Mouse (Mus musculus): ENCODE data around the gene Gal3st2b. TPM values are rescaled to one million over a fixed set of nuclear protein-coding genes. Genes with fewer than 3 reads are reported as not detected.
"Not testable (repeated sequence)": the region's sequence is repeated elsewhere in the genome, so short reads cannot be mapped to it uniquely, and the experiment has no call there.

The Gal3st2b gene
- total and polyA plus RNA-seq, 3 experiments: 0.22 to 1.1 TPM; not detected in 1

- H3K27me3 ChIP-seq (ENCODE audit: insufficient read depth, low read length); DNase-seq (ENCODE audit: low spot score); ATAC-seq (ENCODE audit: extremely low read depth, insufficient number of reproducible peaks, low FRiP score, poor library complexity, severe bottlenecking): not testable (repeated sequence)
Observed at GRCm38 (mm10) chr1:93919321-93919720, 1.2 kb downstream of the Gal3st2b start.

GRCm38 (mm10) chr1:93922609-93923008 is 4.5 kb downstream of the Gal3st2b start:
- not testable (repeated sequence) for DNase-seq (ENCODE audit: low spot score); H3K36me3 ChIP-seq (replicated peaks); H3K4me3 ChIP-seq (ENCODE audit: low read depth, low read length); H3K4me1 ChIP-seq (ENCODE audit: insufficient read depth, low read depth, low read length); H3K27me3 ChIP-seq (ENCODE audit: insufficient read depth, low read length); H3K9me3 ChIP-seq (replicated peaks)
- ATAC-seq (ENCODE audit: extremely low read depth, insufficient number of reproducible peaks, low FRiP score, poor library complexity, severe bottlenecking): peak; percentile 56

More at GRCm38 (mm10) chr1:93919321-93919720, 1.2 kb downstream of the Gal3st2b start:
- not testable (repeated sequence) for H3K36me3 ChIP-seq (replicated peaks); H3K9me3 ChIP-seq (replicated peaks); H3K4me3 ChIP-seq (ENCODE audit: low read depth, low read length); H3K4me1 ChIP-seq (ENCODE audit: insufficient read depth, low read depth, low read length)

- H3K9me3 ChIP-seq (replicated peaks); DNase-seq (ENCODE audit: low spot score); H3K4me3 ChIP-seq (ENCODE audit: low read depth, low read length); H3K27me3 ChIP-seq (ENCODE audit: insufficient read depth, low read length); H3K36me3 ChIP-seq (replicated peaks); H3K4me1 ChIP-seq (ENCODE audit: insufficient read depth, low read depth, low read length): not testable (repeated sequence)
- ATAC-seq (ENCODE audit: extremely low read depth, insufficient number of reproducible peaks, low FRiP score, poor library complexity, severe bottlenecking): peak; percentile 51; the same call in 1 of the 2 replicates
Observed at GRCm38 (mm10) chr1:93923098-93923497, 5.0 kb downstream of the Gal3st2b start.

- not testable (repeated sequence) for H3K4me3 ChIP-seq (ENCODE audit: low read depth, low read length); H3K27me3 ChIP-seq (ENCODE audit: insufficient read depth, low read length); H3K36me3 ChIP-seq (replicated peaks); DNase-seq (ENCODE audit: low spot score); H3K9me3 ChIP-seq (replicated peaks); H3K4me1 ChIP-seq (ENCODE audit: insufficient read depth, low read depth, low read length); ATAC-seq (ENCODE audit: extremely low read depth, insufficient number of reproducible peaks, low FRiP score, poor library complexity, severe bottlenecking)
Observed at GRCm38 (mm10) chr1:93935378-93935777, 17.3 kb downstream of the Gal3st2b start.

GRCm38 (mm10) chr1:93937807-93938206 is 19.7 kb downstream of the Gal3st2b start:
- H3K4me3 ChIP-seq (ENCODE audit: low read depth, low read length); H3K27me3 ChIP-seq (ENCODE audit: insufficient read depth, low read length); H3K9me3 ChIP-seq (replicated peaks); ATAC-seq (ENCODE audit: extremely low read depth, insufficient number of reproducible peaks, low FRiP score, poor library complexity, severe bottlenecking); H3K4me1 ChIP-seq (ENCODE audit: insufficient read depth, low read depth, low read length); H3K36me3 ChIP-seq (replicated peaks); DNase-seq (ENCODE audit: low spot score): not testable (repeated sequence)

- H3K27me3 ChIP-seq (ENCODE audit: insufficient read depth, low read length); ATAC-seq (ENCODE audit: extremely low read depth, insufficient number of reproducible peaks, low FRiP score, poor library complexity, severe bottlenecking); H3K4me3 ChIP-seq (ENCODE audit: low read depth, low read length); H3K36me3 ChIP-seq (replicated peaks); H3K9me3 ChIP-seq (replicated peaks); DNase-seq (ENCODE audit: low spot score); H3K4me1 ChIP-seq (ENCODE audit: insufficient read depth, low read depth, low read length): not testable (repeated sequence)
Observed at GRCm38 (mm10) chr1:93938415-93938814, 20.3 kb downstream of the Gal3st2b start.

- not testable (repeated sequence) for H3K4me1 ChIP-seq (ENCODE audit: insufficient read depth, low read depth, low read length); H3K4me3 ChIP-seq (ENCODE audit: low read depth, low read length); ATAC-seq (ENCODE audit: extremely low read depth, insufficient number of reproducible peaks, low FRiP score, poor library complexity, severe bottlenecking); DNase-seq (ENCODE audit: low spot score); H3K36me3 ChIP-seq (replicated peaks); H3K27me3 ChIP-seq (ENCODE audit: insufficient read depth, low read length); H3K9me3 ChIP-seq (replicated peaks)
Observed at GRCm38 (mm10) chr1:93949087-93949486, 31.0 kb downstream of the Gal3st2b start.

- DNase-seq (ENCODE audit: low spot score): not testable (repeated sequence)
- ATAC-seq (ENCODE audit: extremely low read depth, insufficient number of reproducible peaks, low FRiP score, poor library complexity, severe bottlenecking): peak; percentile 22; the same call in 1 of the 2 replicates
Observed at GRCm38 (mm10) chr1:93966489-93966888, 48.4 kb downstream of the Gal3st2b start.

GRCm38 (mm10) chr1:93970380-93970779 is 52.3 kb downstream of the Gal3st2b start:
- not testable (repeated sequence) for H3K4me3 ChIP-seq (ENCODE audit: low read depth, low read length); DNase-seq (ENCODE audit: low spot score); H3K36me3 ChIP-seq (replicated peaks); ATAC-seq (ENCODE audit: extremely low read depth, insufficient number of reproducible peaks, low FRiP score, poor library complexity, severe bottlenecking); H3K4me1 ChIP-seq (ENCODE audit: insufficient read depth, low read depth, low read length); H3K9me3 ChIP-seq (replicated peaks); H3K27me3 ChIP-seq (ENCODE audit: insufficient read depth, low read length)

More at GRCm38 (mm10) chr1:93966489-93966888, 48.4 kb downstream of the Gal3st2b start:
- H3K4me3 ChIP-seq (ENCODE audit: low read depth, low read length); H3K27me3 ChIP-seq (ENCODE audit: insufficient read depth, low read length); H3K4me1 ChIP-seq (ENCODE audit: insufficient read depth, low read depth, low read length); H3K9me3 ChIP-seq (replicated peaks); H3K36me3 ChIP-seq (replicated peaks): not testable (repeated sequence)

- not testable (repeated sequence) for H3K27me3 ChIP-seq (ENCODE audit: insufficient read depth, low read length); H3K9me3 ChIP-seq (replicated peaks); DNase-seq (ENCODE audit: low spot score); H3K36me3 ChIP-seq (replicated peaks); H3K4me1 ChIP-seq (ENCODE audit: insufficient read depth, low read depth, low read length); ATAC-seq (ENCODE audit: extremely low read depth, insufficient number of reproducible peaks, low FRiP score, poor library complexity, severe bottlenecking); H3K4me3 ChIP-seq (ENCODE audit: low read depth, low read length)
Observed at GRCm38 (mm10) chr1:93970797-93971196, 52.7 kb downstream of the Gal3st2b start.

GRCm38 (mm10) chr1:93975764-93976163 is 57.7 kb downstream of the Gal3st2b start:
- H3K36me3 ChIP-seq (replicated peaks); H3K27me3 ChIP-seq (ENCODE audit: insufficient read depth, low read length); DNase-seq (ENCODE audit: low spot score); H3K4me3 ChIP-seq (ENCODE audit: low read depth, low read length); H3K9me3 ChIP-seq (replicated peaks); ATAC-seq (ENCODE audit: extremely low read depth, insufficient number of reproducible peaks, low FRiP score, poor library complexity, severe bottlenecking); H3K4me1 ChIP-seq (ENCODE audit: insufficient read depth, low read depth, low read length): not testable (repeated sequence)

GRCm38 (mm10) chr1:93978287-93978686 is 60.2 kb downstream of the Gal3st2b start:
- H3K27me3 ChIP-seq (ENCODE audit: insufficient read depth, low read length); DNase-seq (ENCODE audit: low spot score); H3K4me3 ChIP-seq (ENCODE audit: low read depth, low read length); H3K36me3 ChIP-seq (replicated peaks); H3K9me3 ChIP-seq (replicated peaks); H3K4me1 ChIP-seq (ENCODE audit: insufficient read depth, low read depth, low read length): not testable (repeated sequence)
- ATAC-seq (ENCODE audit: extremely low read depth, insufficient number of reproducible peaks, low FRiP score, poor library complexity, severe bottlenecking): peak; percentile 43; the same call in 1 of the 2 replicates

Data from G1E (cell line).